25 mouse cellular contexts compared by ENCODE assay signal in the genomic region with DNA sequence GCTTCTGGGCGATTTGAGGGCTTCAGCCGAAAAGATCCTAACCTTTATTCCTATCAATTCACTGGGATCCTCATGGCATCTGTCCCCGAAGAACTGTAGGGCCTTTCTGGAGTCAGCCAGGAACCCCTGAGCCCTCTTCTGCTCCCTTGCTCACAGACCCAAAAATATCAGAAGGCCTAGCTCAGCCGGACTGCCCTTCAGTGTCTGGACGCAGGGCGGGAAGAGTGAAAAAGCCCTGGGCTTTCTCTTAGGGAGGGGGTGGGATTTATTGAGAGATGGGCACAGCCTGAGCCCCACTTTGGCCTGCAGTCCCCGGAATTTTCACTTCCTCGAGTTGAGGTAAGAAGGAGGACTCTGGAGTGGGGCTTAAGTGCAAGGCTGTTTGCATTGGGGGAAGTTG. TPM values are rescaled to one million over a fixed set of nuclear protein-coding genes. Genes with fewer than 3 reads are reported as not detected.
A peak's percentile ranks its signal among the peaks of the same experiment; 100 is the strongest.
DNase-seq lines count a peak whose midpoint lies in the region; ATAC-seq lines count a peak whose summit lies in the region.
"Had no signal": no experiment of that assay in that cellular context is flagged by ENCODE, and none has a peak within 500 bp of the region (broad histone marks: within the 10 kb centered on the region; RNA-seq: fewer than 3 reads in every experiment).

No protein-coding gene starts in this region.

- no peaks in the 10 kb centered on the region for H3K9me3 ChIP-seq in kidney, embryonic 15.5 days (replicated peaks)
- no peaks in the 10 kb centered on the region for H3K9me3 ChIP-seq in limb, embryonic 12.5 days
- no peaks in the 10 kb centered on the region for H3K9me3 ChIP-seq in neural tube, embryonic 15.5 days (replicated peaks)
- H3K9me3 ChIP-seq: forebrain, embryonic 13.5 days; midbrain, embryonic 12.5 days had no signal

- peak overlapping the region; percentile 92 for H3K27ac ChIP-seq in kidney, embryonic 15.5 days
- H3K27ac ChIP-seq in limb, embryonic 12.5 days: peak overlapping the region; percentile 85
- peak overlapping the region; percentile 67 for H3K27ac ChIP-seq in neural tube, embryonic 15.5 days (replicated peaks)
- H3K27ac ChIP-seq: forebrain, embryonic 13.5 days; macrophage; midbrain, embryonic 12.5 days had no signal

- DNase-seq in gastrocnemius, adult 18-20 months (ENCODE audit: low spot score): peak; percentile 47
- DNase-seq in gastrocnemius, adult 8-10 months (ENCODE audit: low spot score in 2 of 2): no peak
- DNase-seq in kidney, adult 11 months: no peak
- no peak for DNase-seq in left cerebral cortex, postnatal 25 days (ENCODE audit: low spot score in 2 of 2)
- no peak for DNase-seq in right cerebral cortex, adult 2 months (ENCODE audit: low spot score in 2 of 2)
- DNase-seq: adrenal gland, postnatal 25 days; cerebellum, adult 2 months; lung, adult 2 months; spleen, adult 18-20 months; thymus, adult 18-20 months had no signal

- 8% methylated on average over 8 of the region's 8 CpGs for WGBS in kidney, embryonic 15.5 days
- WGBS in limb, embryonic 12.5 days: 3% methylated on average over 8 of the region's 8 CpGs
- 9% methylated on average over 8 of the region's 8 CpGs for WGBS in neural tube, embryonic 15.5 days

- H3K27me3 ChIP-seq in kidney, embryonic 15.5 days: peaks cover 67% of the 10 kb centered on the region
- H3K27me3 ChIP-seq in limb, embryonic 12.5 days: peaks cover 81% of the 10 kb centered on the region
- peaks cover 61% of the 10 kb centered on the region for H3K27me3 ChIP-seq in neural tube, embryonic 15.5 days (replicated peaks)
- H3K27me3 ChIP-seq: Patski had no signal

- H3K4me1 ChIP-seq in kidney, embryonic 15.5 days: peaks cover 58% of the 10 kb centered on the region
- H3K4me1 ChIP-seq in limb, embryonic 12.5 days (replicated peaks): peaks cover 49% of the 10 kb centered on the region
- peaks cover 31% of the 10 kb centered on the region for H3K4me1 ChIP-seq in neural tube, embryonic 15.5 days

- no peak for ATAC-seq in kidney, embryonic 15.5 days (replicated peaks; ENCODE audit: low FRiP score)
- no peak for ATAC-seq in limb, embryonic 12.5 days (ENCODE audit: insufficient number of reproducible peaks, insufficient read depth, low FRiP score, low TSS enrichment, low read depth)
- ATAC-seq in neural tube, embryonic 15.5 days (ENCODE audit: low FRiP score): no peak
- ATAC-seq: activated CD4-positive, CD25-positive, alpha-beta regulatory T cell, adult 4 months; forebrain, embryonic 13.5 days; inflammation-experienced regulatory T-cells, adult 6 months; Patski had no signal

- peak overlapping the region; percentile 77 for H3K4me2 ChIP-seq in kidney, embryonic 15.5 days
- peak overlapping the region; percentile 61 for H3K4me2 ChIP-seq in limb, embryonic 12.5 days
- H3K4me2 ChIP-seq in neural tube, embryonic 15.5 days: peak overlapping the region; percentile 70
- H3K4me2 ChIP-seq: forebrain, embryonic 13.5 days; liver, embryonic 11.5 days; midbrain, embryonic 12.5 days had no signal

- peak overlapping the region; percentile 65 for H3K4me3 ChIP-seq in kidney, embryonic 15.5 days (replicated peaks)
- H3K4me3 ChIP-seq in limb, embryonic 12.5 days (replicated peaks): peak overlapping the region; percentile 42
- H3K4me3 ChIP-seq in neural tube, embryonic 15.5 days (replicated peaks): peak overlapping the region; percentile 14
- H3K4me3 ChIP-seq: forebrain, embryonic 13.5 days; midbrain, embryonic 12.5 days had no signal

- H3K9ac ChIP-seq in kidney, embryonic 15.5 days: peak overlapping the region; percentile 63
- H3K9ac ChIP-seq in limb, embryonic 12.5 days (replicated peaks): peak overlapping the region; percentile 62
- H3K9ac ChIP-seq in neural tube, embryonic 15.5 days (replicated peaks): 0 out of 2 replicates have a peak overlapping the region, but pooled peaks have one; percentile 14
- H3K9ac ChIP-seq: forebrain, embryonic 13.5 days; midbrain, embryonic 12.5 days had no signal

- intact Hi-C loops in left cerebral cortex, postnatal 25 days (cut with DNase I): no loop called here

- no peaks in the 10 kb centered on the region for H3K36me3 ChIP-seq in kidney, embryonic 15.5 days
- no peaks in the 10 kb centered on the region for H3K36me3 ChIP-seq in limb, embryonic 12.5 days
- no peaks in the 10 kb centered on the region for H3K36me3 ChIP-seq in neural tube, embryonic 15.5 days
- H3K36me3 ChIP-seq: midbrain, embryonic 12.5 days had no signal

RNA-seq across cellular contexts. Expression of gene Hoxc10, which starts 3.3 kb away (rescaled TPM):
- 10 to 100 TPM; 78.5 to 88.0 TPM for total RNA-seq in gastrocnemius, adult 18-20 months (2021)
- 100 to 1,000 TPM in 1 of 4 experiments, 10 to 100 TPM in 3; 77.4 to 106 (median 88.9) TPM for total RNA-seq in gastrocnemius, adult 8-10 months (2022)
- 52.4 and 53.5 TPM in 2 replicates for polyA plus RNA-seq in kidney, embryonic 15.5 days (2015; fragmentation: Nextera tagmentation; extraction: Ambion mirVana)
- 20.7 and 21.2 TPM in 2 replicates for polyA plus RNA-seq in limb, embryonic 12.5 days (2016; fragmentation: Nextera tagmentation; extraction: Ambion mirVana)
- 51.3 and 71.0 TPM in 2 replicates for polyA plus RNA-seq in neural tube, embryonic 15.5 days (2015; fragmentation: Nextera tagmentation; extraction: Ambion mirVana)
- total RNA-seq in left cerebral cortex, postnatal 25 days (2021): not detected
- total RNA-seq: heart, adult 8-10 months; left cerebral cortex, adult 8-10 months had no signal
- polyA plus RNA-seq: activated CD4-positive, CD25-positive, alpha-beta regulatory T cell, adult 4 months; cerebellum, adult 2 months; forebrain, embryonic 13.5 days; heart, embryonic 16.5 days; hindbrain, embryonic 11.5 days; inflammation-experienced regulatory T-cells, adult 6 months; lung, adult 2 months; macrophage; midbrain, embryonic 12.5 days; stomach, embryonic 14.5 days had no signal

RNA-seq across cellular contexts. Expression of gene Hoxc5, which starts 4.0 kb away (rescaled TPM):
- total RNA-seq in gastrocnemius, adult 18-20 months (2021): 1 to 10 TPM; 1.5 to 2.1 TPM
- 1 to 10 TPM; 1.6 to 3.4 (median 2.4) TPM for total RNA-seq in gastrocnemius, adult 8-10 months (2022)
- 3.6 and 4.8 TPM in 2 replicates for polyA plus RNA-seq in kidney, embryonic 15.5 days (2015; fragmentation: Nextera tagmentation; extraction: Ambion mirVana)
- 6.3 and 12.2 TPM in 2 replicates for polyA plus RNA-seq in limb, embryonic 12.5 days (2016; fragmentation: Nextera tagmentation; extraction: Ambion mirVana)
- polyA plus RNA-seq in neural tube, embryonic 15.5 days (2015; fragmentation: Nextera tagmentation; extraction: Ambion mirVana): 14.6 and 20.7 TPM in 2 replicates
- not detected for total RNA-seq in left cerebral cortex, postnatal 25 days (2021)
- total RNA-seq: left cerebral cortex, adult 8-10 months had no signal
- polyA plus RNA-seq: activated CD4-positive, CD25-positive, alpha-beta regulatory T cell, adult 4 months; forebrain, embryonic 13.5 days; inflammation-experienced regulatory T-cells, adult 6 months; macrophage; midbrain, embryonic 12.5 days had no signal

RNA-seq across cellular contexts. Expression of gene Hoxc11, which starts 9.0 kb away (rescaled TPM):
- total RNA-seq in gastrocnemius, adult 18-20 months (2021): 1 to 10 TPM; 6.7 to 8.3 TPM
- total RNA-seq in gastrocnemius, adult 8-10 months (2022): 1 to 10 TPM; 6.0 to 8.8 (median 7.6) TPM
- 1.7 and 2.9 TPM in 2 replicates for polyA plus RNA-seq in kidney, embryonic 15.5 days (2015; fragmentation: Nextera tagmentation; extraction: Ambion mirVana)
- polyA plus RNA-seq in limb, embryonic 12.5 days (2016; fragmentation: Nextera tagmentation; extraction: Ambion mirVana): 3.5 and 5.2 TPM in 2 replicates
- polyA plus RNA-seq in neural tube, embryonic 15.5 days (2015; fragmentation: Nextera tagmentation; extraction: Ambion mirVana): 2.1 and 5.6 TPM in 2 replicates
- not detected for total RNA-seq in left cerebral cortex, postnatal 25 days (2021)
- total RNA-seq: adrenal gland, postnatal 25 days; heart, adult 8-10 months; left cerebral cortex, adult 8-10 months had no signal
- polyA plus RNA-seq: activated CD4-positive, CD25-positive, alpha-beta regulatory T cell, adult 4 months; cerebellum, adult 2 months; forebrain, embryonic 13.5 days; heart, embryonic 16.5 days; hindbrain, embryonic 11.5 days; inflammation-experienced regulatory T-cells, adult 6 months; liver, embryonic 11.5 days; lung, adult 2 months; macrophage; midbrain, embryonic 12.5 days; Patski; stomach, embryonic 14.5 days had no signal

RNA-seq across cellular contexts. Expression of gene Hoxc9, which starts 13.0 kb away (rescaled TPM):
- 1 to 10 TPM; 6.8 to 7.4 TPM for total RNA-seq in gastrocnemius, adult 18-20 months (2021)
- total RNA-seq in gastrocnemius, adult 8-10 months (2022): 1 to 10 TPM; 5.3 to 7.4 (median 6.0) TPM
- 10.0 and 10.7 TPM in 2 replicates for polyA plus RNA-seq in kidney, embryonic 15.5 days (2015; fragmentation: Nextera tagmentation; extraction: Ambion mirVana)
- polyA plus RNA-seq in limb, embryonic 12.5 days (2016; fragmentation: Nextera tagmentation; extraction: Ambion mirVana): 3.6 TPM in 2 replicates
- 19.7 and 30.9 TPM in 2 replicates for polyA plus RNA-seq in neural tube, embryonic 15.5 days (2015; fragmentation: Nextera tagmentation; extraction: Ambion mirVana)
- total RNA-seq in left cerebral cortex, postnatal 25 days (2021): not detected
- total RNA-seq: heart, adult 8-10 months; left cerebral cortex, adult 8-10 months had no signal
- polyA plus RNA-seq: activated CD4-positive, CD25-positive, alpha-beta regulatory T cell, adult 4 months; cerebellum, adult 2 months; forebrain, embryonic 13.5 days; heart, embryonic 16.5 days; hindbrain, embryonic 11.5 days; inflammation-experienced regulatory T-cells, adult 6 months; lung, adult 2 months; macrophage; midbrain, embryonic 12.5 days; stomach, embryonic 14.5 days had no signal

RNA-seq across cellular contexts. Expression of gene Hoxc12, which starts 26.7 kb away (rescaled TPM):
- total RNA-seq in gastrocnemius, adult 18-20 months (2021): not detected
- total RNA-seq in gastrocnemius, adult 8-10 months (2022): not detected
- not detected in 2 replicates for polyA plus RNA-seq in kidney, embryonic 15.5 days (2015; fragmentation: Nextera tagmentation; extraction: Ambion mirVana)
- 2.0 and 2.8 TPM in 2 replicates for polyA plus RNA-seq in limb, embryonic 12.5 days (2016; fragmentation: Nextera tagmentation; extraction: Ambion mirVana)
- 12.7 and 19.7 TPM in 2 replicates for polyA plus RNA-seq in neural tube, embryonic 15.5 days (2015; fragmentation: Nextera tagmentation; extraction: Ambion mirVana)
- not detected for total RNA-seq in left cerebral cortex, postnatal 25 days (2021)
- total RNA-seq: adrenal gland, postnatal 25 days; heart, adult 8-10 months; left cerebral cortex, adult 8-10 months had no signal
- polyA plus RNA-seq: activated CD4-positive, CD25-positive, alpha-beta regulatory T cell, adult 4 months; cerebellum, adult 2 months; forebrain, embryonic 13.5 days; heart, embryonic 16.5 days; hindbrain, embryonic 11.5 days; inflammation-experienced regulatory T-cells, adult 6 months; liver, embryonic 11.5 days; lung, adult 2 months; macrophage; midbrain, embryonic 12.5 days; Patski; stomach, embryonic 14.5 days had no signal

Comparison
In these comparisons a context has a peak if more than half of its experiments do, and no peak if none do; other contexts are left out.
1. H3K4me3 ChIP-seq: peak in every context shown above with its lines; median percentile 65 in kidney, embryonic 15.5 days; 42 in limb, embryonic 12.5 days; 14 in neural tube, embryonic 15.5 days.
2. RNA of gene Hoxc10, which starts 3.3 kb away (total RNA-seq): 77.4 to 106 TPM in gastrocnemius, adult 8-10 months and 78.5 to 88.0 TPM in gastrocnemius, adult 18-20 months; not detected in left cerebral cortex, postnatal 25 days; every median in the first group is over 10 times any median in the second.
3. RNA of gene Hoxc11, which starts 9.0 kb away (total RNA-seq): 6.7 to 8.3 TPM in gastrocnemius, adult 18-20 months and 6.0 to 8.8 TPM in gastrocnemius, adult 8-10 months; not detected in left cerebral cortex, postnatal 25 days; every median in the first group is over 4 times any median in the second.
4. Peak in every context shown above with its lines, with median percentiles within 50 percentile points of each other: H3K27ac ChIP-seq, H3K4me2 ChIP-seq and H3K9ac ChIP-seq.